Mouse (Mus musculus): ENCODE results near the gene Rhebl1. TPM values are rescaled to one million over a fixed set of nuclear protein-coding genes. Genes with fewer than 3 reads are reported as not detected.

The Rhebl1 gene
- total RNA-seq, 2 experiments from 2014 or later, result 8.2 to 11.6 TPM

DNA sequence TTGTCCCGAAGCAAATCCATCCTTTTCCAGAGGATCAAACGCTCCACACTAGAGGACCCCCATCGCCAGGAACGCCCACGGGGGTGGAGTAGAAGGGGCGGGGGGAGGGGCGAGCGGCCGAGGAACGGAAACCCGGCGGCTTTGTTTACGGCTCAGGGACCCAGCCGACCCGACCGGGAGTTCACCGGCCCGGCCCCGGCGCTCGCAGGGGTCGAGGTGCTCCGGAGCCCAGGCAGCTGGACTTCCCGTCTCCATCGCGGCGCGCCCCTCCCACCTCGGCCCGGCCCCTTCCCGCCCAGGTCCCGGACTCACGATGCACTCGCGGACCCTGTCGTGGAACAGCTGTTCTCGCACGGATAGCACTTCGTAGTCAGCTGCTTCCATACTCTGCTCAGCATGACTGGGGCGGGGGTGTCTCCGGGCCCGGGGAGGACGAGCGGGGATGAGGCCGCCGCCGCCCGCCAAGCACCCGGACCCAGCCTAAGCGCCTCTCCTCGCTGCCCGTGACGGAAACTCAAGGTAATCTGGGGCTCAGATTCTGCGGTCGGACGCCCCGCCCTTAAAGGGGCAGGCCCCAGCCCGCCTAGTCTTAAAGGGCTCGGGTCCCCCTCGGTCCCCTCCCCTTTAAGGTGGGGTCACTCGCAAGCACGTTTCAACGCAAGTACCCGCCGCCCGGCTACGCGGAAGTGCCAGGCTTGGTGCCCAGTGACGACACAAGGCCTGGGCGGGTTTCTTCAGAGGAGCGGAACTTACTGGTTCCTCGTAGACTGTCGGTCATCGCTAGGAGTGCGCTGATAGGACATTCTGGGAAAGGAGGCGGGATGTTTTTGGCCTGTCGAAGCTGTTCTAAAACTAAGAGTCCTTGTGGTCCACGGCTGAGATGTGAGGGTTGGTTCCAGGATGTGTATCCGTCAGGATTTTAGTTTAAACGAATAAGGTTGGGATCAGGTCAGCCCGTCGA, 23.5 kb upstream of the Rhebl1 start, which contains the start of gene Lmbr1l:
TSS of gene Lmbr1l (minus strand) at position 694 of the 961 bp plus-strand sequence.
- peak; percentile 99 to 100 for DNase-seq (ENCODE audit: low spot score in 2 of 2)
- intact Hi-C loops (cut with DNase I), result loop anchor here (2.0 kb wide), 1 partner anchor 37 kb away; no protein-coding TSS in a partner anchor

- intact Hi-C loops (cut with DNase I), result no loop called here
Measured at GRCm38 (mm10) chr15:98917091-98917490, 22.8 kb upstream of the Rhebl1 start.

GRCm38 (mm10) chr15:98916016-98916415, 21.7 kb upstream of the Rhebl1 start:
- DNase-seq (ENCODE audit: low spot score in 2 of 2), result no peak
- intact Hi-C loops (cut with DNase I), result no loop called here

More at GRCm38 (mm10) chr15:98917091-98917490, 22.8 kb upstream of the Rhebl1 start:
- no peak for DNase-seq (ENCODE audit: low spot score in 2 of 2)

DNA sequence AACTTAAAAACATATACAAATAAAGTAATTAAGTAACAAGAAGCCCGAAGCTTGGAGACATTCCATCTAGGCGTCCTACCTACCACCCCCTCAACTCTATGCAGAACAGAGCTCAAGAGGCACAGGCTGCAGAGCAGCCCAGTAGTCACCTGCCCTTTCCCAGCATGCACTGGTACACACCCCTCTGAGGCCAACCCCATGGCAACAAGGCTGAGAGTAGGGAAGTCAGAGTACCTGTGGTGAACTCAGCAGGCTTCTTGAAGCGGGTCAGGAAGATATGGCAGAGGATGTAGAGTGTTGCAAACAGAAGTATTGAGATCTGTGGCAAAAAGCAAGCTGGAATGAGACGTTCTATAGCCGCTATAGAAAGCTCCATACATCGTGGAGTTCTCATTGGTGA, 20.6 kb upstream of the Rhebl1 start:
- intact Hi-C loops (cut with DNase I), result no loop called here
- no peak for DNase-seq (ENCODE audit: low spot score in 2 of 2)

- intact Hi-C loops (cut with DNase I), result no loop called here
- no peak for DNase-seq (ENCODE audit: low spot score in 2 of 2)
Measured at GRCm38 (mm10) chr15:98904692-98905091, 10.4 kb upstream of the Rhebl1 start.

GRCm38 (mm10) chr15:98902600-98902999, 8.3 kb upstream of the Rhebl1 start:
- no peak for DNase-seq (ENCODE audit: low spot score in 2 of 2)
- intact Hi-C loops (cut with DNase I), result no loop called here

DNA sequence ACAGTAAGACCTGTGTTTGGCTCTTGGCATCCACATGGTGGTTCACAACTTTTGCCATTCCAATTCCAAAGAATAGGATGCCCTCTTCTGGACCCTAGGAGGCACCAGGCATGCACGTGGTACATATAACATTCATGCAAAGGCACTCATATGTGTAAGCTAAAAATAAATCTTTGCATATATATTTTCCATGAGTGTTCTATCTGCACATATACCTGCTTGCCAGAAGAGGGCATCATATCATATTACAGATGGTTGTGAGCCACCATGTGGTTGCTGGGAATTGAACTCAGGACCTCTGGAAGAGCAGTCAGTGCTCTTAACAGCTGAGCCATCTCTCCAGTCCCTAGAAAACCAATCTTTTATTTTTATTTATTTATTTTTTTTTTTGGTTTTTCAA, 7.2 kb upstream of the Rhebl1 start:
- intact Hi-C loops (cut with DNase I), result no loop called here

DNA sequence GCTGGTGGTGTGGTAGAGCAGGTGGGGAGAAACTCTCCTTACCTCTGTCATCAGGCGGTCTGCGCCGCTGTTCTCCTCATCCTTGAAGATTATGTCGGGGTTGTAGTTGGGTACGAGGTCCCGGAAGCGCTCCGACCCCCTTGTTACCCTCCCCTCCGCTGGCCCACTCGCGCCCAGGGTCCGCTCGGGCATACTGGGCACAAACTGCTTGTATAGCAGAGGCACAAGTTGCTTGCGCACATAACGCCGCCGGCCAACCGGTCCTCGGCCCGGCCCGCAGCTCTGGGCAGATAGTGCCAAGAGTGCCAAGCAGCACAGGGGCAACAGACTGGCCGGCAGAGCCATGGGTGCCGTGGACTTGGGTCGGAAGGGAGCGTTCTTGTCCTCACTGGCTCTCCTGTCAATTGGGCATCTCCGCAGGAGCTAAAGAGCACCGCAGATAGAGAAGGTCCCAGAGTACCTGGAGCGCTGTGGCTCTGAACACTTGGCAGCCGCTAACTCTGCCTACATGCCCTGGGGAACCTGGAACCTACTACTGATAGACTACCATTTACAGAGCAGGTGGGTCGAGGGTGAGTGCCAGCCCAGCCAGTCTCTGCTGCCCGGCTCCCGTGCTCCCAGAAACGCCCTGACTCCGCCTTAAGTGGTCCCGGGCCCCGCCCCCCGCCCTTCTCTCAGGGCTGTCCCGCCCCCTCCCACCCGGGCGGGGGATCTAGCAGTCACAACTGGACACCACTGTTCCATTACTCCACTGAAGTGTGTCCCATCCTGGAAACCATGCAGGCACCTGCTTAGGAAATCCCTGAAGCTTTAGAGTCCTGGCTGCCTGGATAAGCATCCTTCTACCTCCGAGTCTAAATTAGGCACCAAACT, 3.8 kb upstream of the Rhebl1 start, which contains the start of gene Dhh:
TSS of gene Dhh (minus strand) at position 613 of the 873 bp plus-strand sequence.
- intact Hi-C loops (cut with DNase I), result no loop called here
- no peak for DNase-seq (ENCODE audit: low spot score in 2 of 2)

More for the DNA sequence above, 7.2 kb upstream of the Rhebl1 start:
- DNase-seq (ENCODE audit: low spot score in 2 of 2), result no peak

DNA sequence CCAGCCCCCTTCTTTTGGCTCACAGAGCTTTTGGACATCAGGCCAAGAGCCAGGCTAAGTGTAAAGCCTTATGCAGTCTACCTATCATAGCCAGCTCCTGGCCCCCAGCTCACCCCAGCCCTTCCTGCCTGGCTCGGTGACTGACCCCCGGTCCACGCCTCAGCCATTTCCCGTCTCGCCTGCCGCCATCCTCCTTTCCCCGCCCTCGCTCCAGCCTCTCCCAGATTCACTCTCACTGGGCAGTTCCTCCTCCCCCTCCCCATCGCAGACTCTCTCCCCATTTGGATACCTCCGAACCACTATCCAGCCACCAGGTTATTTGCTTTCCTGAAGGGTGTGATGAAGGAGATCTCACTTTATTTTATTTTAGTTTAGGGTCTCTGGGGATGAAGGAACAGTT, 3.2 kb upstream of the Rhebl1 start:
- no peak for DNase-seq (ENCODE audit: low spot score in 2 of 2)
- intact Hi-C loops (cut with DNase I), result no loop called here

- DNase-seq (ENCODE audit: low spot score in 2 of 2), result no peak
- intact Hi-C loops (cut with DNase I), result no loop called here
Measured at GRCm38 (mm10) chr15:98895635-98896589, 1.6 kb upstream of the Rhebl1 start.

- intact Hi-C loops (cut with DNase I), result no loop called here
- DNase-seq (ENCODE audit: low spot score in 2 of 2), result no peak
Measured at GRCm38 (mm10) chr15:98894746-98895634, 650 bp upstream of the Rhebl1 start.

GRCm38 (mm10) chr15:98893036-98893435, 1.3 kb downstream of the Rhebl1 start:
- DNase-seq (ENCODE audit: low spot score in 2 of 2), result no peak
- intact Hi-C loops (cut with DNase I), result loop anchor here (2.0 kb wide), 1 partner anchor 36 kb away; no protein-coding TSS in a partner anchor

DNA sequence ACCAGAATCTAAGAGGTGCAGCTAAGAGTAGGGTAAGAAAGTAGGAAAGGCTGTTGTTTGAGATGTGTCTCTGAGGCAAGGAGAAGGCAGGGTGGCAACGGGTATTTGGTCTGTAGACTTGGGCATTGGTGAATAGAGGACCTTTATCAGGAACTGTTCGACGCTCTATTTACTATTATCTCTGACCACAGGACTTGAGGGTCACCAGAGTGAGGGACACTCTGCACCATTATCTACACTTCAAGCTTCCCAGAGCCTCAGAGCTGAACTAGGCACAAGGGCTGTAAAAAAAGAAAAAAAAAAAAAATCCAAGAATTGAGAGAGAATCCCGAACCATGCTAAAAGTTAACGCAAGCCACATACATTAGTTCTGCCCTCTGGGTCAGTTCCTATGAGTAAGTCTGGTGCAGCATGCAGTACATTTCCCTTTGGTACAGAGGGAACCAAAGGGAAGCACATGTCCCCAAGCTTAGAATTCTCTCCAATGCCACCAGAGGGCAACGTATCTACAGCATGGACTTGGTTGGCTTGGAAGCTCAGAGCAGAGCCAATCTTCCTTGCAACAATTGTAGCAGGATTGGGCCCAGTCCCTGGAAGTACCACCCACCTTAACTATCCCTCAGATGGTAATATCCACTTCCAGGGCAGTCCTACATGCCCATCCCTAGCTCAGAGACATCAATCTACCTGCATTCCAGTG, 2.3 kb downstream of the Rhebl1 start:
- intact Hi-C loops (cut with DNase I), result loop anchor here (1.0 to 2.0 kb wide), 2 partner anchors 37 to 102 kb away; no protein-coding TSS in a partner anchor
- DNase-seq (ENCODE audit: low spot score in 2 of 2), result peak; percentile 64 to 83

DNA sequence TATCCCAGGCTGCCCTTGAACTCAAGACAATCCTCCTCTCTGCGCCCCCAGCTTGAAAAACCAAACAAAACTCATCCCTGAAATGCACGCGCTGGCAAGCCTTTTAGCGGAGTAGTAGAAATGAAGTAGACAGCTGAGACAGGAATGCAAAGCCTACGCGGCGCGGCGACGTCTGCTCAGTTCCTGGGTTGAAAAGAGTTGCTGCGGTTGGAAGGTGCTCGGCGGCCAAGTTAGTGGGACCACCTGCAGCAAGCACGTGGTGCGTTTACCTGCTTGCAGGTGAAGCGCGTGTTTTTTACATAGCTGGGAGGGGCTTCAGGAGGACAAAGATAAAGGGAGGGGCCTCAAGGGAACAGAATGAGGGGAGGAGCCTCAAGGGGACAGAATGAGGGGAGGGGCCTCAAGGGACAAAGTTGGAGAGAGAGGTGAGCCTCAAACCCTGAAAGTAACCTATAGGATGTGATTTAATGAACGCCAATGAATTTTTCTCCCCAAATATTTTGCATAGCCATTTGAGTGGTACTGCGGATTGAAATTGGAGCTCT, 3.1 kb downstream of the Rhebl1 start:
- no peak for DNase-seq (ENCODE audit: low spot score in 2 of 2)
- intact Hi-C loops (cut with DNase I), result no loop called here

DNA sequence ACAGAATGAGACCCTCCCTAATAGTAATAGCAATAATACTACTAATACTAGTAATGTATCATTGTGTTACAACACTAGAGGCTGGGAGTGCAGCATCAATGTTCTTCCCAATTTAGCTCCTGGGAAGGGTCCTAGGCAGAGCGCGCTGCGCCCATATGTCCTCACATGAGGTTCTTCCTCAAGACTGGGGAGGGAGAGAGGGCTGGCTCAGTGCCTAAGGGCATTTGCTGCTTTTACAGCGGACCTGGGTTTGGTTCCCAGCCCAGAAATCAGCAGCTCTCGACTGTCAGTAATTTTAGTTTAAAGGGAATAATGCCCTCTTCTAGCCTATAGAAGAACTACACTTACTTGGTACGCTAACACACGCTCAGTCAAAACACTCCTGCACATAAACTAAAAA, 6.8 kb downstream of the Rhebl1 start:
- intact Hi-C loops (cut with DNase I), result loop anchor here (10.0 kb wide), 1 partner anchor 207 kb away; the partner anchor contains the start of gene Dnajc22
- no peak for DNase-seq (ENCODE audit: low spot score in 2 of 2)

DNA sequence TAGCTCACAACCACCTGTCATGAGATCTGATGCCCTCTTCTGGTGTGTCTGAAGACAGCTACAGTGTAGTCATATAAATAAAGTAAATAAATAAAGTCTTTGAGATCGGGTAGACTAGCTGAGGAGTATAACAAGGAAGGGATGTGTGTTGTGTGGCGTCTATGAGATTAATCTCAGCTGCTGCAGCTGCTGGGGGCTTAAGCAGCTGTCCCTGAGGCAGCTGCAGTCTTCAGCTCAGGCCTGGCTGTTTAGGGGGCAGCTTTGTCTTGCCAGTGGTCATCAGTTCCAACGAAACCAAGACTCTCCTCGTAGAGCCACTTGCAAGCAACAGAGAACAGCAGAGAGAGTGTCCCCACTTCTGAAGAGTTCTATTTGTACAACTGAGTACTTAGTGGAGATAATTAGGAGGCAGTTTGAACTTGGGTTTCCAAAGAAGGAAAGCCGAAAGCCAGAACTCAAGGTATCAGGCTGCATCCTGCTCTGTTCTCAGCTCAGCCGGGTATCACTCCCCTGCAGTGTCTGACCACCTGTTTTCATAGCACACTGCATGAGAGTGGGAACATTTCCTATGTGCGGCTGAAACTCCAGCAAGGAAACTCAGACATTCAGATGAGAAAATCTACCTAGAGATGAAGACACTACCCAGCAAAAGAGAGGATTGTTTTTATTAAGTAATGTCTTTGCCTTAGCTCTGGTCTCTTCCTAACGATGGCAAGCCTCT, 7.5 kb downstream of the Rhebl1 start:
- DNase-seq (ENCODE audit: low spot score in 2 of 2), result no peak
- intact Hi-C loops (cut with DNase I), result loop anchor here (10.0 kb wide), 1 partner anchor 208 kb away; the partner anchor contains the start of gene Dnajc22

Measured in left cerebral cortex, postnatal 25 days (tissue).